Mouse (Mus musculus) liver, embryonic 11.5 days (tissue): ENCODE data around the gene Gcgr. TPM values are rescaled to one million over a fixed set of nuclear protein-coding genes. Genes with fewer than 3 reads are reported as not detected.
"Not testable (repeated sequence)": the region's sequence is repeated elsewhere in the genome, so short reads cannot be mapped to it uniquely, and the experiment has no call there.

ENCODE experiments used
- ATAC-seq: fragments of 200-750 bp; cut with Nextera tagmentation; replicated peaks from 2 replicates; pipeline ENCODE4 v1.8.0; 2017; ENCODE audit warnings: moderate number of reproducible peaks, mild to moderate bottlenecking, moderate TSS enrichment, moderate library complexity; ENCODE audit not compliant: low FRiP score
- DNase-seq: peaks from one replicate; pipeline ENCODE4 v3.0.0-alpha.2; 2017; ENCODE audit warnings: low spot score
- H3K27ac ChIP-seq: fragments of 300-500 bp; sonication (generic); 2 replicates; pipeline ENCODE4 v1.5.1; 2014; ENCODE audit warnings: mild to moderate bottlenecking, low read depth, low read length, control low read depth
- H3K27me3 ChIP-seq: fragments of 300-500 bp; sonication (generic); replicated peaks from 2 replicates; pipeline ENCODE4 v1.6.1; 2014; ENCODE audit warnings: low read length, mixed read lengths; ENCODE audit not compliant: control insufficient read depth, insufficient read depth
- H3K36me3 ChIP-seq: fragments of 300-500 bp; sonication (generic); 2 replicates; pipeline ENCODE4 v1.6.1; 2014; ENCODE audit warnings: mild to moderate bottlenecking, low read length, moderate library complexity, mixed read lengths; ENCODE audit not compliant: control insufficient read depth, insufficient read depth
- H3K4me1 ChIP-seq: fragments of 300-500 bp; sonication (generic); replicated peaks from 2 replicates; pipeline ENCODE4 v1.6.1; 2014; ENCODE audit warnings: low read length, mixed read lengths; ENCODE audit not compliant: control insufficient read depth, insufficient read depth
- H3K4me2 ChIP-seq: fragments of 300-500 bp; sonication (generic); 2 replicates; pipeline ENCODE4 v1.6.1; 2014; ENCODE audit warnings: mild to moderate bottlenecking, control low read depth, moderate library complexity
- H3K4me3 ChIP-seq: fragments of 300-500 bp; sonication (generic); 2 replicates; pipeline ENCODE4 v1.5.1; 2014; ENCODE audit warnings: low read depth, low read length, control low read depth
- H3K9ac ChIP-seq: fragments of 300-500 bp; sonication (generic); 2 replicates; pipeline ENCODE4 v1.6.1; 2014; ENCODE audit warnings: low read depth, low read length, control low read depth
- H3K9me3 ChIP-seq: fragments of 300-500 bp; sonication (generic); 2 replicates; pipeline ENCODE4 v1.6.1; 2016; ENCODE audit warnings: low read length, inconsistent platforms, mixed read lengths; ENCODE audit not compliant: control insufficient read depth
- WGBS: fragments of 180-500 bp; shearing (Covaris S2); extraction: QIAGEN DNeasy Blood & Tissue Kit; methylation state at CpG from one replicate; pipeline ENCODE4 v1.1.7; 2014; 5-methylcytosine and 5-hydroxymethylcytosine counted together
- polyA plus RNA-seq: library from polyadenylated mRNA; unstranded; fragments of >200 nt; fragmentation: Nextera tagmentation; extraction: Ambion mirVana; gene quantifications from 2 replicates; pipeline ENCODE4 v1.2.1, GENCODE M21; 2014

Gcgr gene
- polyA plus RNA-seq, 1 experiment from 2014 or later, result 7.7 TPM

GRCm38 (mm10) chr11:120580190-120580589 lies 49.7 kb downstream of the Gcgr start:
- peaks cover 40% of the 10 kb centered on the region for H3K36me3 ChIP-seq
- peak overlapping the region; percentile 94 for H3K4me2 ChIP-seq
- peaks cover 4% of the 10 kb centered on the region for H3K9me3 ChIP-seq
- peak overlapping the region; percentile 98 for H3K4me3 ChIP-seq
- H3K4me1 ChIP-seq, result peaks cover 29% of the 10 kb centered on the region
- H3K27ac ChIP-seq, result peak overlapping the region; percentile 95
- no peak for DNase-seq
- ATAC-seq, result no peak
- H3K9ac ChIP-seq, result peak overlapping the region; percentile 96
- H3K27me3 ChIP-seq, result no peaks in the 10 kb centered on the region
- WGBS, result 49% methylated on average over 7 of the region's 7 CpGs

GRCm38 (mm10) chr11:120580871-120581331 lies 50.4 kb downstream of the Gcgr start:
- ATAC-seq, result peak; percentile 59; the same call in 1 of the 2 replicates
- H3K4me2 ChIP-seq, result peak overlapping the region; percentile 94
- H3K4me1 ChIP-seq, result peaks cover 29% of the 10 kb centered on the region
- peaks cover 46% of the 10 kb centered on the region for H3K36me3 ChIP-seq
- peak; percentile 52 for DNase-seq
- 0% methylated on average over 38 of the region's 44 CpGs for WGBS
- H3K9me3 ChIP-seq, result peaks cover 4% of the 10 kb centered on the region
- peak overlapping the region; percentile 96 for H3K9ac ChIP-seq
- no peaks in the 10 kb centered on the region for H3K27me3 ChIP-seq
- H3K27ac ChIP-seq, result peak overlapping the region; percentile 95
- H3K4me3 ChIP-seq, result peak overlapping the region; percentile 98

GRCm38 (mm10) chr11:120581490-120582267 lies 51.2 kb downstream of the Gcgr start, which contains the start of gene Arhgdia:
Arhgdia (minus strand) TSS chr11:120581624.
- no peaks in the 10 kb centered on the region for H3K27me3 ChIP-seq
- H3K27ac ChIP-seq, result peak within 1 kb of the TSS; percentile 95
- H3K9me3 ChIP-seq, result peaks cover 4% of the 10 kb centered on the region
- peak within 1 kb of the TSS; percentile 98 for H3K4me3 ChIP-seq
- WGBS, result 3% methylated on average over 75 of the region's 75 CpGs
- H3K9ac ChIP-seq, result peak within 1 kb of the TSS; percentile 96
- peak; percentile 87 for DNase-seq
- ATAC-seq, result peak; percentile 60
- H3K4me2 ChIP-seq, result peak within 1 kb of the TSS; percentile 94
- peaks cover 29% of the 10 kb centered on the region for H3K4me1 ChIP-seq
- H3K36me3 ChIP-seq, result peaks cover 54% of the 10 kb centered on the region

GRCm38 (mm10) chr11:120582268-120582981 lies 51.9 kb downstream of the Gcgr start:
- H3K9me3 ChIP-seq, result peaks cover 4% of the 10 kb centered on the region
- peak overlapping the region; percentile 95 for H3K27ac ChIP-seq
- WGBS, result 66% methylated on average over 8 of the region's 8 CpGs
- H3K9ac ChIP-seq, result peak overlapping the region; percentile 96
- no peak for ATAC-seq
- peaks cover 25% of the 10 kb centered on the region for H3K4me1 ChIP-seq
- no peak for DNase-seq
- H3K36me3 ChIP-seq, result peaks cover 56% of the 10 kb centered on the region
- peak overlapping the region; percentile 98 for H3K4me3 ChIP-seq
- H3K27me3 ChIP-seq, result no peaks in the 10 kb centered on the region
- peak overlapping the region; percentile 94 for H3K4me2 ChIP-seq

- H3K27ac ChIP-seq, H3K9ac ChIP-seq, H3K4me3 ChIP-seq, H3K4me2 ChIP-seq, H3K9me3 ChIP-seq, H3K27me3 ChIP-seq, ATAC-seq, DNase-seq: not testable (repeated sequence)
- WGBS, result 90% methylated on average over 2 of the region's 2 CpGs
- Histone ChIP-seq H3K36me3 (peaks cover 55% of the 10 kb centered on the region), H3K4me1 (peaks cover 25% of the 10 kb centered on the region)
These were observed 52.4 kb downstream of the Gcgr start for GRCm38 (mm10) chr11:120582982-120583293.

- H3K9me3 ChIP-seq, result peaks cover 4% of the 10 kb centered on the region
- DNase-seq (no peak), ATAC-seq (no peak)
- H3K4me2 ChIP-seq, result no peak overlapping the region
- peaks cover 54% of the 10 kb centered on the region for H3K36me3 ChIP-seq
- no peaks in the 10 kb centered on the region for H3K27me3 ChIP-seq
- H3K27ac ChIP-seq, result no peak overlapping the region
- H3K4me3 ChIP-seq, result no peak overlapping the region
- no peak overlapping the region for H3K9ac ChIP-seq
- peaks cover 25% of the 10 kb centered on the region for H3K4me1 ChIP-seq
- 97% methylated on average over 1 of the region's 1 CpGs for WGBS
These were observed 53.4 kb downstream of the Gcgr start for GRCm38 (mm10) chr11:120583937-120584336.

GRCm38 (mm10) chr11:120588531-120588930 lies 58.0 kb downstream of the Gcgr start:
- Histone ChIP-seq H3K9me3 (peaks cover 4% of the 10 kb centered on the region), H3K9ac (no peak overlapping the region), H3K36me3 (peaks cover 74% of the 10 kb centered on the region), H3K4me3 (no peak overlapping the region), H3K4me1 (peaks cover 7% of the 10 kb centered on the region), H3K27me3 (no peaks in the 10 kb centered on the region), H3K4me2 (no peak overlapping the region), H3K27ac (peak overlapping the region; percentile 26; the same call in 1 of the 2 replicates)
- ATAC-seq (peak; percentile 71), DNase-seq (no peak)
- 51% methylated on average over 6 of the region's 6 CpGs for WGBS
